Mouse (Mus musculus): Measurements from ENCODE around the gene Fgf22. TPM values are rescaled to one million over a fixed set of nuclear protein-coding genes. Genes with fewer than 3 reads are reported as not detected.

Gene Fgf22
- total RNA-seq, 1 experiment = 1.5 TPM

GRCm38 (mm10) chr10:79772320-79772719, 17.4 kb downstream of the Fgf22 start:
- no peak overlapping the region for H3K4me3 ChIP-seq (ENCODE audit: insufficient read depth in 1 of 2, low read depth in 1 of 2, low read length in 2 of 2, poor library complexity in 1 of 2, severe bottlenecking in 1 of 2)
- DNase-seq (ENCODE audit: low read depth, low spot score) = peak; percentile 51
- H3K36me3 ChIP-seq (ENCODE audit: control insufficient read depth, insufficient read depth, low read length, poor library complexity, severe bottlenecking) = no peaks in the 10 kb centered on the region
- peaks cover 0 to 7% of the 10 kb centered on the region in 2 experiments; a peak in 1 of 4 replicates for H3K4me1 ChIP-seq (ENCODE audit: control insufficient read depth in 2 of 2, insufficient read depth in 2 of 2, low read length in 2 of 2, poor library complexity in 1 of 2)
- H3K9ac ChIP-seq (ENCODE audit: insufficient read depth, low read depth, low read length, poor library complexity, severe bottlenecking) = no peak overlapping the region
- in situ Hi-C loops (cut with MboI; ENCODE audit: low sequenced_read_pairs in 2 of 2, unreplicated experiment in 2 of 2) = no loop called here
- no peaks in the 10 kb centered on the region for H3K9me3 ChIP-seq (ENCODE audit: control insufficient read depth, insufficient read depth, low read depth, low read length)
- no peak overlapping the region for H3K27ac ChIP-seq (ENCODE audit: insufficient read depth, low read depth, low read length, poor library complexity, severe bottlenecking)
- no peak for TF ChIP-seq CHD2 (IDR thresholded peaks at IDR 0.05; ENCODE audit: low read depth, low read length)
- TF ChIP-seq HCFC1 (IDR thresholded peaks at IDR 0.05; ENCODE audit: borderline replicate concordance, insufficient read depth, low read length) = no peak
- TF ChIP-seq ZC3H11A (IDR thresholded peaks at IDR 0.05; ENCODE audit: borderline replicate concordance, low read depth, low read length) = no peak
- TF ChIP-seq ZNF384 (IDR thresholded peaks at IDR 0.05; ENCODE audit: low read depth, low read length) = no peak

GRCm38 (mm10) chr10:79773208-79773607, 18.3 kb downstream of the Fgf22 start:
- DNase-seq (ENCODE audit: low read depth, low spot score) = no peak
- Histone ChIP-seq H3K27ac (ENCODE audit: insufficient read depth, low read depth, low read length, poor library complexity, severe bottlenecking) (no peak overlapping the region), H3K4me3 (ENCODE audit: insufficient read depth in 1 of 2, low read depth in 1 of 2, low read length in 2 of 2, poor library complexity in 1 of 2, severe bottlenecking in 1 of 2) (no peak overlapping the region), H3K9ac (ENCODE audit: insufficient read depth, low read depth, low read length, poor library complexity, severe bottlenecking) (no peak overlapping the region), H3K36me3 (ENCODE audit: control insufficient read depth, insufficient read depth, low read length, poor library complexity, severe bottlenecking) (no peaks in the 10 kb centered on the region), H3K4me1 (ENCODE audit: control insufficient read depth in 2 of 2, insufficient read depth in 2 of 2, low read length in 2 of 2, poor library complexity in 1 of 2) (peaks cover 0 to 8% of the 10 kb centered on the region in 2 experiments; a peak in 1 of 4 replicates), H3K9me3 (ENCODE audit: control insufficient read depth, insufficient read depth, low read depth, low read length) (no peaks in the 10 kb centered on the region)
- in situ Hi-C loops (cut with MboI; ENCODE audit: low sequenced_read_pairs in 2 of 2, unreplicated experiment in 2 of 2) = no loop called here
- TF ChIP-seq HCFC1 (IDR thresholded peaks at IDR 0.05; ENCODE audit: borderline replicate concordance, insufficient read depth, low read length) = no peak
- TF ChIP-seq CHD2 (IDR thresholded peaks at IDR 0.05; ENCODE audit: low read depth, low read length) = no peak
- no peak for TF ChIP-seq ZNF384 (IDR thresholded peaks at IDR 0.05; ENCODE audit: low read depth, low read length)
- no peak for TF ChIP-seq ZC3H11A (IDR thresholded peaks at IDR 0.05; ENCODE audit: borderline replicate concordance, low read depth, low read length)
- no peak for TF ChIP-seq MAFK (IDR thresholded peaks at IDR 0.05; ENCODE audit: insufficient read depth, low read depth, low read length)

- H3K4me1 ChIP-seq (ENCODE audit: control insufficient read depth in 2 of 2, insufficient read depth in 2 of 2, low read length in 2 of 2, poor library complexity in 1 of 2) = peaks cover 0 to 12% of the 10 kb centered on the region in 2 experiments; a peak in 2 of 4 replicates
- in situ Hi-C loops (cut with MboI; ENCODE audit: low sequenced_read_pairs in 2 of 2, unreplicated experiment in 2 of 2) = no loop called here
- H3K36me3 ChIP-seq (ENCODE audit: control insufficient read depth, insufficient read depth, low read length, poor library complexity, severe bottlenecking) = no peaks in the 10 kb centered on the region
- H3K27ac ChIP-seq (ENCODE audit: insufficient read depth, low read depth, low read length, poor library complexity, severe bottlenecking) = no peak overlapping the region
- no peak for DNase-seq (ENCODE audit: low read depth, low spot score)
- no peaks in the 10 kb centered on the region for H3K9me3 ChIP-seq (ENCODE audit: control insufficient read depth, insufficient read depth, low read depth, low read length)
- H3K4me3 ChIP-seq (ENCODE audit: insufficient read depth in 1 of 2, low read depth in 1 of 2, low read length in 2 of 2, poor library complexity in 1 of 2, severe bottlenecking in 1 of 2) = no peak overlapping the region
- TF ChIP-seq ZC3H11A (IDR thresholded peaks at IDR 0.05; ENCODE audit: borderline replicate concordance, low read depth, low read length) (no peak), HCFC1 (IDR thresholded peaks at IDR 0.05; ENCODE audit: borderline replicate concordance, insufficient read depth, low read length) (no peak), ZNF384 (IDR thresholded peaks at IDR 0.05; ENCODE audit: low read depth, low read length) (no peak), CHD2 (IDR thresholded peaks at IDR 0.05; ENCODE audit: low read depth, low read length) (no peak), MAFK (IDR thresholded peaks at IDR 0.05; ENCODE audit: insufficient read depth, low read depth, low read length) (no peak)
- no peak overlapping the region for H3K9ac ChIP-seq (ENCODE audit: insufficient read depth, low read depth, low read length, poor library complexity, severe bottlenecking)
These were observed 19.8 kb downstream of the Fgf22 start for GRCm38 (mm10) chr10:79774486-79775279.

- TF ChIP-seq MAFK (IDR thresholded peaks at IDR 0.05; ENCODE audit: insufficient read depth, low read depth, low read length) (no peak), ZNF384 (IDR thresholded peaks at IDR 0.05; ENCODE audit: low read depth, low read length) (no peak), ZC3H11A (IDR thresholded peaks at IDR 0.05; ENCODE audit: borderline replicate concordance, low read depth, low read length) (no peak), CHD2 (IDR thresholded peaks at IDR 0.05; ENCODE audit: low read depth, low read length) (no peak), HCFC1 (IDR thresholded peaks at IDR 0.05; ENCODE audit: borderline replicate concordance, insufficient read depth, low read length) (no peak)
- no peak for DNase-seq (ENCODE audit: low read depth, low spot score)
- no peaks in the 10 kb centered on the region for H3K9me3 ChIP-seq (ENCODE audit: control insufficient read depth, insufficient read depth, low read depth, low read length)
- H3K36me3 ChIP-seq (ENCODE audit: control insufficient read depth, insufficient read depth, low read length, poor library complexity, severe bottlenecking) = no peaks in the 10 kb centered on the region
- H3K27ac ChIP-seq (ENCODE audit: insufficient read depth, low read depth, low read length, poor library complexity, severe bottlenecking) = no peak within 1 kb of the TSS
- peaks cover 0 to 19% of the 10 kb centered on the region in 2 experiments; a peak in 2 of 4 replicates for H3K4me1 ChIP-seq (ENCODE audit: control insufficient read depth in 2 of 2, insufficient read depth in 2 of 2, low read length in 2 of 2, poor library complexity in 1 of 2)
- peak within 1 kb of the TSS; percentile 56 to 59 for H3K4me3 ChIP-seq (ENCODE audit: insufficient read depth in 1 of 2, low read depth in 1 of 2, low read length in 2 of 2, poor library complexity in 1 of 2, severe bottlenecking in 1 of 2)
- in situ Hi-C loops (cut with MboI; ENCODE audit: low sequenced_read_pairs in 2 of 2, unreplicated experiment in 2 of 2) = no loop called here
- no peak within 1 kb of the TSS; the same call in 1 of the 2 replicates for H3K9ac ChIP-seq (ENCODE audit: insufficient read depth, low read depth, low read length, poor library complexity, severe bottlenecking)
These were observed 22.2 kb downstream of the Fgf22 start, which contains the start of gene Fstl3 for GRCm38 (mm10) chr10:79777103-79777531. Gene Fstl3, plus strand, starts transcription at chr10:79777272.
